Mouse (Mus musculus) lung, postnatal 0 days (tissue): ENCODE measurements around the gene Cited2.

Experiments
- CTCF ChIP-seq: IDR thresholded peaks from 2 replicates; pipeline ENCODE4 v1.5.1; 2016; ENCODE audit warnings: antibody characterized with exemption, mild to moderate bottlenecking
- EP300 ChIP-seq: IDR thresholded peaks from 2 replicates; pipeline ENCODE4 v1.6.1; 2016; ENCODE audit warnings: antibody characterized with exemption, mild to moderate bottlenecking, control low read depth

DNA sequence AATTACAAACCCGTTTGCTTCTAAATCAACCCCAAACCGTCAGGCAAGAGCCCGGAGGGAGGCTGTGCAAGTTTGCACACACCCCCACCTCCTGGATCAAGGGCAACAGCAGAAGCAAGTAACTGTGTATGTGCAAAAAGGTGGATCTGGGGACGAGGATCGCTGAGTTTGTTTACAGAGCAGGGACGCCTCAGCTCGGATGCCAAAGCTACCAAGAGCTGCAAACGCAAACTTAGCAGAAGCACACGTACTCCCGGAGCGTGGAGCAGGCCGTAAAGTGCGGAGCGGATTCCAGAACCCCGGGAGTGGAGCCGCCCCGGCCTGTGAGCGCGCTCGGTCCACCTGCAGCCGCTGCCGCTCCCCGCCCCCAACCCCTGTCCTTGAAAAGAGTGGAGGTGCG, 860 bp upstream of the Cited2 start:
- TF ChIP-seq CTCF, result peak; percentile 34; the same call in 1 of the 2 replicates
- no peak; the same call in 1 of the 2 replicates for TF ChIP-seq EP300
